Mouse (Mus musculus) retina, postnatal 1 day (tissue): ENCODE data around the gene Mcrip2.

Experiments used
- DNase-seq: peaks from one replicate; pipeline ENCODE4 v3.0.0-alpha.2; 2012

Mcrip2 gene

GRCm38 (mm10) chr17:25863681-25864080, 4.9 kb downstream of the Mcrip2 start:
- DNase-seq = no peak

- no peak for DNase-seq
Observed at GRCm38 (mm10) chr17:25861704-25862612, 6.6 kb downstream of the Mcrip2 start.

- peak; percentile 97 for DNase-seq
Observed at GRCm38 (mm10) chr17:25860832-25861703, 7.5 kb downstream of the Mcrip2 start, which contains the start of gene Wdr90. Gene Wdr90, minus strand, starts transcription at chr17:25861501.

- DNase-seq = no peak
Observed at GRCm38 (mm10) chr17:25860229-25860628, 8.3 kb downstream of the Mcrip2 start.

- DNase-seq = peak; percentile 97
Observed at GRCm38 (mm10) chr17:25844396-25844901, 24.1 kb downstream of the Mcrip2 start, which contains the start of gene Rhot2. Gene Rhot2, minus strand, starts transcription at chr17:25844851.

- no peak for DNase-seq
Observed at GRCm38 (mm10) chr17:25843636-25844395, 24.7 kb downstream of the Mcrip2 start.

GRCm38 (mm10) chr17:25843122-25843521, 25.4 kb downstream of the Mcrip2 start:
- DNase-seq = no peak

- no peak for DNase-seq
Observed at GRCm38 (mm10) chr17:25842509-25842908, 26.1 kb downstream of the Mcrip2 start.

- no peak for DNase-seq
Observed at GRCm38 (mm10) chr17:25841117-25841880, 27.3 kb downstream of the Mcrip2 start, which contains the start of gene Gm20683. Gene Gm20683, minus strand, starts transcription at chr17:25841763.

- no peak for DNase-seq
Observed at GRCm38 (mm10) chr17:25840519-25840918, 28.0 kb downstream of the Mcrip2 start.

- no peak for DNase-seq
Observed at GRCm38 (mm10) chr17:25839455-25840235, 28.9 kb downstream of the Mcrip2 start.

GRCm38 (mm10) chr17:25838904-25839303, 29.7 kb downstream of the Mcrip2 start:
- no peak for DNase-seq

- DNase-seq = peak; percentile 59
Observed at GRCm38 (mm10) chr17:25837533-25837932, 31.0 kb downstream of the Mcrip2 start.

GRCm38 (mm10) chr17:25837076-25837410, 31.5 kb downstream of the Mcrip2 start, which contains the start of gene Rhbdl1:
Gene Rhbdl1, minus strand, starts transcription at chr17:25837295.
- DNase-seq = peak; percentile 84

GRCm38 (mm10) chr17:25836397-25837075, 32.0 kb downstream of the Mcrip2 start:
- no peak for DNase-seq

GRCm38 (mm10) chr17:25835816-25836215, 32.7 kb downstream of the Mcrip2 start:
- DNase-seq = no peak

- no peak for DNase-seq
Observed at GRCm38 (mm10) chr17:25835301-25835700, 33.3 kb downstream of the Mcrip2 start.

- no peak for DNase-seq
Observed at GRCm38 (mm10) chr17:25834595-25835222, 33.9 kb downstream of the Mcrip2 start.

- no peak for DNase-seq
Observed at GRCm38 (mm10) chr17:25833961-25834594, 34.5 kb downstream of the Mcrip2 start.
